In the genomic region with DNA sequence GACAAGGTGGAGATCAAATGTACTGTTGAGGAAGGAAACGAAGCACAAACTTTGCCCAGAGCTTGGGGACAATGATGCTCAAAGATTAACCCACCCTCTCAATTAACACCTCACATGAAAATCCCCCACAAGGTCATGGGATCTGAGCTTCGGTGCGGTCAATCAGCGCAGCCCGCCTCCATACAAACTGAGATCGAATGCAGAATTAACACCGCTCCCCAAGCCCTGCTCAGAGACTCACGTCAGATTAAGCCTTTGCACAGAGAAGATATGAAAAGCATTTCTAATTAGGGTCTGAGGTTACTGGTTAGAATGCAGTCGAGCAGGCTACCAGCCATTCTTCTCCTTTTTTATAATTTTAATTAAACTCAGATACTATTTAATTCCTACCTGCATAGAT, we compare ENCODE assay signal across 20 mouse cellular contexts.
A peak's percentile ranks its signal among the peaks of the same experiment; 100 is the strongest.
DNase-seq lines count a peak whose midpoint lies in the region; ATAC-seq and TF ChIP-seq lines count a peak whose summit lies in the region.
"Had no signal": no experiment of that assay in that cellular context is flagged by ENCODE, and none has a peak within 500 bp of the region (broad histone marks: within the 10 kb centered on the region; RNA-seq: fewer than 3 reads in every experiment).

No protein-coding gene starts in this region.

- no peak overlapping the region for H3K4me2 ChIP-seq in forebrain, embryonic 15.5 days (replicated peaks)
- no peak overlapping the region for H3K4me2 ChIP-seq in forebrain, embryonic 13.5 days
- no peak overlapping the region for H3K4me2 ChIP-seq in forebrain, embryonic 16.5 days (ENCODE audit: low read length)
- no peak overlapping the region for H3K4me2 ChIP-seq in midbrain, embryonic 11.5 days
- H3K4me2 ChIP-seq in midbrain, embryonic 16.5 days (ENCODE audit: low read length), result no peak overlapping the region
- H3K4me2 ChIP-seq: heart, embryonic 12.5 days; heart, embryonic 15.5 days; hindbrain, embryonic 15.5 days had no signal

- H3K4me1 ChIP-seq in forebrain, embryonic 10.5 days, result peaks cover 60% of the 10 kb centered on the region
- H3K4me1 ChIP-seq in forebrain, embryonic 15.5 days, result peaks cover 28% of the 10 kb centered on the region
- peaks cover 45% of the 10 kb centered on the region for H3K4me1 ChIP-seq in forebrain, embryonic 13.5 days
- peaks cover 17% of the 10 kb centered on the region for H3K4me1 ChIP-seq in forebrain, embryonic 16.5 days (replicated peaks; ENCODE audit: control insufficient read depth, insufficient read depth, low read length)
- H3K4me1 ChIP-seq in midbrain, embryonic 11.5 days (ENCODE audit: control insufficient read depth, insufficient read depth, low read length), result peaks cover 32% of the 10 kb centered on the region
- peaks cover 11% of the 10 kb centered on the region for H3K4me1 ChIP-seq in midbrain, embryonic 16.5 days (ENCODE audit: control insufficient read depth, insufficient read depth, low read length)

- WGBS in forebrain, embryonic 10.5 days, result 31% methylated on average over 9 of the region's 9 CpGs
- WGBS in forebrain, embryonic 15.5 days, result 17% methylated on average over 9 of the region's 9 CpGs
- WGBS in forebrain, embryonic 13.5 days, result 12% methylated on average over 9 of the region's 9 CpGs
- WGBS in forebrain, embryonic 16.5 days, result 18% methylated on average over 9 of the region's 9 CpGs
- 25% methylated on average over 9 of the region's 9 CpGs for WGBS in midbrain, embryonic 11.5 days
- 22% methylated on average over 9 of the region's 9 CpGs for WGBS in midbrain, embryonic 16.5 days

- no peak for TF ChIP-seq POLR2A in brain, embryonic 14.5 days (IDR thresholded peaks at IDR 0.05; ENCODE audit: borderline replicate concordance, extremely low read depth, insufficient read depth, insufficient read length, poor library complexity, severe bottlenecking)

- no peak for TF ChIP-seq CTCF in brain, embryonic 14.5 days (IDR thresholded peaks at IDR 0.05; ENCODE audit: borderline replicate concordance, extremely low read depth, insufficient read depth, insufficient read length)

- peak overlapping the region; percentile 70 for H3K27ac ChIP-seq in forebrain, embryonic 10.5 days
- H3K27ac ChIP-seq in forebrain, embryonic 15.5 days (replicated peaks), result no peak overlapping the region
- peak overlapping the region; percentile 35; the same call in 1 of the 2 replicates for H3K27ac ChIP-seq in forebrain, embryonic 13.5 days
- H3K27ac ChIP-seq in forebrain, embryonic 16.5 days (ENCODE audit: low read length), result no peak overlapping the region
- H3K27ac ChIP-seq in midbrain, embryonic 11.5 days (ENCODE audit: low read depth, low read length), result peak overlapping the region; percentile 9; the same call in 1 of the 2 replicates
- H3K27ac ChIP-seq in midbrain, embryonic 16.5 days (ENCODE audit: low read length), result no peak overlapping the region
- H3K27ac ChIP-seq: heart, embryonic 15.5 days; hindbrain, embryonic 15.5 days had no signal

- no peak overlapping the region for H3K9ac ChIP-seq in forebrain, embryonic 15.5 days (replicated peaks)
- no peak overlapping the region for H3K9ac ChIP-seq in forebrain, embryonic 13.5 days
- no peak overlapping the region for H3K9ac ChIP-seq in forebrain, embryonic 16.5 days (replicated peaks; ENCODE audit: low read depth, low read length)
- H3K9ac ChIP-seq in midbrain, embryonic 11.5 days (ENCODE audit: low read length), result no peak overlapping the region
- H3K9ac ChIP-seq in midbrain, embryonic 16.5 days (ENCODE audit: low read depth, low read length), result no peak overlapping the region
- H3K9ac ChIP-seq: heart, embryonic 12.5 days; heart, embryonic 15.5 days; hindbrain, embryonic 15.5 days had no signal

- ATAC-seq in forebrain, embryonic 15.5 days (replicated peaks), result no peak
- no peak for ATAC-seq in forebrain, embryonic 13.5 days
- no peak for ATAC-seq in forebrain, embryonic 16.5 days
- ATAC-seq in midbrain, embryonic 11.5 days (ENCODE audit: low FRiP score), result peak; percentile 50
- ATAC-seq in midbrain, embryonic 16.5 days, result no peak
- ATAC-seq: activated CD4-positive, CD25-positive, alpha-beta regulatory T cell, adult 4 months had no signal

- H3K27me3 ChIP-seq in forebrain, embryonic 10.5 days (ENCODE audit: poor library complexity, severe bottlenecking), result peaks cover 80% of the 10 kb centered on the region
- peaks cover 28% of the 10 kb centered on the region for H3K27me3 ChIP-seq in forebrain, embryonic 15.5 days
- peaks cover 44% of the 10 kb centered on the region for H3K27me3 ChIP-seq in forebrain, embryonic 13.5 days
- H3K27me3 ChIP-seq in forebrain, embryonic 16.5 days (replicated peaks; ENCODE audit: control insufficient read depth, insufficient read depth, low read length), result peaks cover 8% of the 10 kb centered on the region; the same call in 1 of the 2 replicates
- H3K27me3 ChIP-seq in midbrain, embryonic 11.5 days (ENCODE audit: control insufficient read depth, insufficient read depth, low read length), result peaks cover 46% of the 10 kb centered on the region
- peaks cover 30% of the 10 kb centered on the region for H3K27me3 ChIP-seq in midbrain, embryonic 16.5 days (ENCODE audit: control insufficient read depth, insufficient read depth, low read depth, low read length)

- peak; percentile 28 for DNase-seq in forebrain, embryonic 10.5 days (ENCODE audit: extremely low spot score, low spot score)
- DNase-seq in midbrain, embryonic 11.5 days (ENCODE audit: low spot score, missing footprints), result no peak
- peak; percentile 63 for DNase-seq in brain, embryonic 14.5 days (ENCODE audit: low read depth)
- DNase-seq: adrenal gland, adult 8-10 months; adrenal gland, postnatal 25 days; cerebellum, adult 18-20 months; cerebellum, adult 9-10 months; cerebellum, postnatal 14 days; gastrocnemius, postnatal 25 days; heart, adult 18-20 months; heart, postnatal 10 days; heart, postnatal 36 days had no signal

- no peaks in the 10 kb centered on the region for H3K36me3 ChIP-seq in forebrain, embryonic 10.5 days (replicated peaks)
- no peaks in the 10 kb centered on the region for H3K36me3 ChIP-seq in forebrain, embryonic 15.5 days
- H3K36me3 ChIP-seq in forebrain, embryonic 13.5 days (ENCODE audit: poor library complexity, severe bottlenecking), result no peaks in the 10 kb centered on the region
- no peaks in the 10 kb centered on the region for H3K36me3 ChIP-seq in forebrain, embryonic 16.5 days (ENCODE audit: control insufficient read depth, insufficient read depth)
- H3K36me3 ChIP-seq in midbrain, embryonic 11.5 days (ENCODE audit: control insufficient read depth, insufficient read depth, low read length), result no peaks in the 10 kb centered on the region
- no peaks in the 10 kb centered on the region for H3K36me3 ChIP-seq in midbrain, embryonic 16.5 days (ENCODE audit: control insufficient read depth, insufficient read depth, low read length)
- H3K36me3 ChIP-seq: heart, embryonic 12.5 days; heart, embryonic 15.5 days; hindbrain, embryonic 15.5 days had no signal

- H3K9me3 ChIP-seq in forebrain, embryonic 10.5 days, result no peaks in the 10 kb centered on the region
- no peaks in the 10 kb centered on the region for H3K9me3 ChIP-seq in forebrain, embryonic 15.5 days
- H3K9me3 ChIP-seq in forebrain, embryonic 13.5 days (replicated peaks), result no peaks in the 10 kb centered on the region
- no peaks in the 10 kb centered on the region for H3K9me3 ChIP-seq in forebrain, embryonic 16.5 days (ENCODE audit: control insufficient read depth, low read length)
- H3K9me3 ChIP-seq in midbrain, embryonic 11.5 days (ENCODE audit: control insufficient read depth, low read length), result no peaks in the 10 kb centered on the region
- H3K9me3 ChIP-seq in midbrain, embryonic 16.5 days (replicated peaks; ENCODE audit: control insufficient read depth, low read length, poor library complexity, severe bottlenecking), result no peaks in the 10 kb centered on the region
- H3K9me3 ChIP-seq: heart, embryonic 12.5 days; heart, embryonic 15.5 days; hindbrain, embryonic 15.5 days had no signal

- no peak overlapping the region for H3K4me3 ChIP-seq in forebrain, embryonic 10.5 days
- no peak overlapping the region for H3K4me3 ChIP-seq in forebrain, embryonic 15.5 days
- H3K4me3 ChIP-seq in forebrain, embryonic 13.5 days, result no peak overlapping the region
- H3K4me3 ChIP-seq in forebrain, embryonic 16.5 days (replicated peaks; ENCODE audit: low read length), result no peak overlapping the region
- H3K4me3 ChIP-seq in midbrain, embryonic 11.5 days (ENCODE audit: low read depth, low read length), result no peak overlapping the region
- no peak overlapping the region for H3K4me3 ChIP-seq in midbrain, embryonic 16.5 days (ENCODE audit: low read depth, low read length)
- H3K4me3 ChIP-seq: heart, embryonic 12.5 days; heart, embryonic 15.5 days; hindbrain, embryonic 15.5 days had no signal

Comparison
In these comparisons a context has a peak if more than half of its experiments do, and no peak if none do; other contexts are left out.
1. H3K27ac ChIP-seq: peak in forebrain, embryonic 10.5 days (single experiment), forebrain, embryonic 13.5 days (single experiment) and midbrain, embryonic 11.5 days (single experiment); none in forebrain, embryonic 15.5 days (single experiment), forebrain, embryonic 16.5 days (single experiment) and midbrain, embryonic 16.5 days (single experiment).